Mouse (Mus musculus) large intestine, adult 2 months (tissue): ENCODE data around the gene Myrf. TPM values are rescaled to one million over a fixed set of nuclear protein-coding genes. Genes with fewer than 3 reads are reported as not detected.

Source experiments
- DNase-seq: peaks from one replicate; pipeline ENCODE4 v3.0.0-alpha.2; 2012; ENCODE audit warnings: low read depth, low spot score
- WGBS: fragments of 180-500 bp; shearing (Covaris S2); methylation state at CpG from one replicate; pipeline ENCODE4 v1.1.7; 2018; 5-methylcytosine and 5-hydroxymethylcytosine counted together
- polyA plus RNA-seq: library from polyadenylated mRNA; depleted of rRNA; stranded (reverse); fragments of >200 nt; gene quantifications from 2 replicates; pipeline ENCODE4 v1.2.3, GENCODE M21; 2012; rRNA removed

The Myrf gene
- polyA plus RNA-seq, 1 experiment, result 18.7 TPM

DNA sequence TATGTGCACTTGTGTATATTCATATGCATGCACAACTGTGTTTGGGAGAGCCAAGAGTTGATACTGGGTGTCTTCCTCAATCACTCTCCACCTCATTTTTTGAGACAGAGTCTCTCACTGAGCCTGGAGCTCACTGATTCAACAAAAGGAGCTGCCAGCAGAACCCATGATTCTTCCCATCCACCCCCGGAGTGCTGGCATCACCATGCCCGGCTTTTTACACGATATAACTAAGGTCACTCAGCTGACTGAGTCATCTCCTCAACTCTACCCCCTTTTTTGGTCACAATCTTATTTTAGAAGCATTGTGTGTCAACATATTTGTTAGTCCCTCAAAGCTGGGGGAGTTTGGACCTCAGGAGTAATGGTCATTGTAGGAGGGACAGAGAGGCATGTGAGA, 76.7 kb downstream of the Myrf start:
- 78% methylated on average over 3 of the region's 3 CpGs for WGBS
- DNase-seq, result no peak

Other genes starting within 250 kb of the Myrf start
- 0.15 and 0.30 TPM in 2 replicates for gene Best1, start 239.1 kb downstream of the Myrf start, polyA plus RNA-seq
- gene Rab3il1, start 239.1 kb downstream of the Myrf start, polyA plus RNA-seq, result 6.0 and 6.1 TPM in 2 replicates
- gene Fads3, start 199.2 kb downstream of the Myrf start, polyA plus RNA-seq, result 26.0 and 30.2 TPM in 2 replicates
- gene Fads2, start 139.0 kb downstream of the Myrf start, polyA plus RNA-seq, result 118 and 131 TPM in 2 replicates
- 20.4 and 20.5 TPM in 2 replicates for gene Fads1, start 57.9 kb downstream of the Myrf start, polyA plus RNA-seq
- gene Tmem258, start 36.7 kb downstream of the Myrf start, polyA plus RNA-seq, result 161 and 185 TPM in 2 replicates
- 28.1 and 29.1 TPM in 2 replicates for gene Fen1, start 36.6 kb downstream of the Myrf start, polyA plus RNA-seq
- 7.2 and 7.7 TPM in 2 replicates for gene Dagla, start 64.1 kb upstream of the Myrf start, polyA plus RNA-seq
- gene Syt7, start 148.3 kb upstream of the Myrf start, polyA plus RNA-seq, result 6.8 and 7.4 TPM in 2 replicates
- 3.0 and 3.1 TPM in 2 replicates for gene Lrrc10b, start 216.7 kb upstream of the Myrf start, polyA plus RNA-seq
- 0.48 and 0.93 TPM in 2 replicates for gene Ppp1r32, start 242.2 kb upstream of the Myrf start, polyA plus RNA-seq